Mouse (Mus musculus): Measurements from ENCODE around the gene Rps18.

GRCm38 (mm10) chr17:33953961-33954565, 1.7 kb downstream of the Rps18 start:
- no peak for TF ChIP-seq POLR2A (IDR thresholded peaks at IDR 0.05; ENCODE audit: borderline replicate concordance, extremely low read depth, insufficient read depth, insufficient read length, poor library complexity, severe bottlenecking)
- TF ChIP-seq CTCF (IDR thresholded peaks at IDR 0.05; ENCODE audit: borderline replicate concordance, extremely low read depth, insufficient read depth, insufficient read length) = no peak

Measured in brain, embryonic 14.5 days (tissue).